Mouse (Mus musculus) limb, embryonic 12.5 days (tissue): Measurements from ENCODE around the gene Slc25a5. TPM values are rescaled to one million over a fixed set of nuclear protein-coding genes. Genes with fewer than 3 reads are reported as not detected.

ENCODE experiments used
- ATAC-seq: fragments of 200-750 bp; cut with Nextera tagmentation; 2 replicates; pipeline ENCODE4 v1.8.0; 2017; ENCODE audit warnings: low read depth, moderate TSS enrichment; ENCODE audit not compliant: insufficient number of reproducible peaks, insufficient read depth, low FRiP score, low TSS enrichment
- H3K27ac ChIP-seq: fragments of 300-500 bp; sonication (generic); 2 replicates; pipeline ENCODE4 v1.5.1; 2016; ENCODE audit warnings: mild to moderate bottlenecking, moderate library complexity
- H3K27me3 ChIP-seq: fragments of 300-500 bp; sonication (generic); 2 replicates; pipeline ENCODE4 v1.6.1; 2016; ENCODE audit warnings: mild to moderate bottlenecking, moderate library complexity
- H3K36me3 ChIP-seq: fragments of 300-500 bp; sonication (generic); 2 replicates; pipeline ENCODE4 v1.6.1; 2016; ENCODE audit warnings: mild to moderate bottlenecking, moderate library complexity
- H3K4me1 ChIP-seq: fragments of 300-500 bp; sonication (generic); replicated peaks from 2 replicates; pipeline ENCODE4 v1.6.1; 2016
- H3K4me2 ChIP-seq: fragments of 300-500 bp; sonication (generic); 2 replicates; pipeline ENCODE4 v1.6.1; 2016; ENCODE audit warnings: mild to moderate bottlenecking, moderate library complexity
- H3K4me3 ChIP-seq: fragments of 300-500 bp; sonication (generic); replicated peaks from 2 replicates; pipeline ENCODE4 v1.5.1; 2016; ENCODE audit warnings: mild to moderate bottlenecking
- H3K9ac ChIP-seq: fragments of 300-500 bp; sonication (generic); replicated peaks from 2 replicates; pipeline ENCODE4 v1.6.1; 2016; ENCODE audit warnings: mild to moderate bottlenecking, moderate library complexity
- H3K9me3 ChIP-seq: fragments of 300-500 bp; sonication (generic); 2 replicates; pipeline ENCODE4 v1.6.1; 2016; ENCODE audit warnings: mild to moderate bottlenecking, moderate library complexity
- WGBS: fragments of 180-500 bp; shearing (Covaris S2); methylation state at CpG from one replicate; pipeline ENCODE4 v1.1.7; 2016; 5-methylcytosine and 5-hydroxymethylcytosine counted together
- polyA plus RNA-seq: library from polyadenylated mRNA; unstranded; fragments of >200 nt; fragmentation: Nextera tagmentation; extraction: Ambion mirVana; gene quantifications from 2 replicates; pipeline ENCODE4 v1.2.1, GENCODE M21; 2016

Slc25a5 gene
- polyA plus RNA-seq, 1 experiment from 2014 or later: 417 TPM

DNA sequence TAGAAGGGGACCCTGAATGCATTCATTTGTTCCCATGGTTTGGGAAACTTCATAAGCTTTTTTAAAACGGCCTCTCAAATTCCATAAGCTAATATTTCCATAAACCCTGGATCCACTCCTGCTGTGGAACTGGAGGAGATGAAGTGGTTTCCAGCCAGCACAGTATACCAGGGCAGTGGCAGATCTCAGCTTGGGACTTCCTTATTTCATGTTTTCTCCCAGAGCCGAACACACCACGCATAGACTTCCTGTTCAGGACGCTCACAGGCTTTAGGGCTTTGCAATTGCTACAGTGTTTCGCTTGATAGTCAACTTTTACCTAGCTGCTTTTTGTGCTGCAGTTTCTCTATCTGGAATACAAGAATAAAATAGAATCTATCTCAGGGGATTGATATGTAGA lies 7.7 kb downstream of the Slc25a5 start:
- peaks cover 1% of the 10 kb centered on the region; the same call in 1 of the 2 replicates for H3K36me3 ChIP-seq
- H3K9ac ChIP-seq: no peak overlapping the region
- no peak overlapping the region for H3K4me2 ChIP-seq
- no peak for ATAC-seq
- WGBS: 73% methylated on average over 5 of the region's 5 CpGs
- H3K4me3 ChIP-seq: no peak overlapping the region
- no peak overlapping the region for H3K27ac ChIP-seq
- H3K4me1 ChIP-seq: peaks cover 5% of the 10 kb centered on the region; the same call in 1 of the 2 replicates
- H3K27me3 ChIP-seq: no peaks in the 10 kb centered on the region
- H3K9me3 ChIP-seq: no peaks in the 10 kb centered on the region

GRCm38 (mm10) chrX:36804196-36804595 lies 8.7 kb downstream of the Slc25a5 start:
- no peak overlapping the region for H3K4me2 ChIP-seq
- no peak overlapping the region for H3K9ac ChIP-seq
- WGBS: 32% methylated on average over 5 of the region's 5 CpGs
- H3K27ac ChIP-seq: no peak overlapping the region
- no peaks in the 10 kb centered on the region for H3K36me3 ChIP-seq
- no peaks in the 10 kb centered on the region for H3K27me3 ChIP-seq
- no peak overlapping the region for H3K4me3 ChIP-seq
- H3K9me3 ChIP-seq: no peaks in the 10 kb centered on the region
- ATAC-seq: no peak
- peaks cover 5% of the 10 kb centered on the region; the same call in 1 of the 2 replicates for H3K4me1 ChIP-seq

DNA sequence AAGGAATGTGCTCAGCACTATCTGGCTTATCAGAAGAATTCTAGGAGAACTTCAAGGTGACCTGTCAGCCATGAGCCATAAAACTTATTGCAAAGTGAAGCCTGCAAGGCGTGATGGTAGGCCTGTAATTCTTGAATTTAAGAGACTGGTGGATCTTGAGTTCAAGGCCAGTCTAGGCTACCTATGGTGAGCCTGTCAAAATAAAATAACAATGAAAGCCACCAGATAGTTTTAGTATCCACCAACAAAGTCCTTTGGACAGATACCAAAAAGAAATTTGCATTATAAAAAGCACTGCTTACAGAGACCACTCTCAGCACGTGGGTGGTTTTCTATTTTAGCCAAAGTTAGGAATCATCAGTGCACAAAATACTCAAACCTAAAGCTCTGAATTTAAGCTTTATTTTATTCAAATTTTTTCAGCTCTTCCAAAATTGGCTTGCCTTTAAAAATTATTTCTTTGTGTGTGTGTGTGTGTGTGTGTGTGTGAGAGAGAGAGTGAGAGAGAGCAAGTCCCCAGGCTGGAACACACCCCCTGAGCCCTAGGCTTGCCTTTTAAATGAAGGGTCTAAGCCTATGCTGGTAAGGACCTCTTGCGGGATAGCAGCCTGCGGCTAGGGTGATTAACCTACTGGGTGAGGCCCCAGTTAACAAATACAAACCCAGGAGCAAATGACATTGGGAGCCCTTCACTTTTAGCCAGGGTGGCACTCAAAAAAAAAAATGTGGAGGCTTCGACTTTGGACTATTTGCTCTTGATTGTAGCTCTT lies 10.2 kb downstream of the Slc25a5 start:
- Histone ChIP-seq H3K36me3 (no peaks in the 10 kb centered on the region), H3K27ac (no peak overlapping the region), H3K27me3 (no peaks in the 10 kb centered on the region), H3K4me2 (no peak overlapping the region), H3K4me1 (peaks cover 5% of the 10 kb centered on the region; the same call in 1 of the 2 replicates), H3K4me3 (no peak overlapping the region), H3K9ac (no peak overlapping the region), H3K9me3 (no peaks in the 10 kb centered on the region)
- WGBS: 64% methylated on average over 5 of the region's 5 CpGs
- ATAC-seq: no peak

DNA sequence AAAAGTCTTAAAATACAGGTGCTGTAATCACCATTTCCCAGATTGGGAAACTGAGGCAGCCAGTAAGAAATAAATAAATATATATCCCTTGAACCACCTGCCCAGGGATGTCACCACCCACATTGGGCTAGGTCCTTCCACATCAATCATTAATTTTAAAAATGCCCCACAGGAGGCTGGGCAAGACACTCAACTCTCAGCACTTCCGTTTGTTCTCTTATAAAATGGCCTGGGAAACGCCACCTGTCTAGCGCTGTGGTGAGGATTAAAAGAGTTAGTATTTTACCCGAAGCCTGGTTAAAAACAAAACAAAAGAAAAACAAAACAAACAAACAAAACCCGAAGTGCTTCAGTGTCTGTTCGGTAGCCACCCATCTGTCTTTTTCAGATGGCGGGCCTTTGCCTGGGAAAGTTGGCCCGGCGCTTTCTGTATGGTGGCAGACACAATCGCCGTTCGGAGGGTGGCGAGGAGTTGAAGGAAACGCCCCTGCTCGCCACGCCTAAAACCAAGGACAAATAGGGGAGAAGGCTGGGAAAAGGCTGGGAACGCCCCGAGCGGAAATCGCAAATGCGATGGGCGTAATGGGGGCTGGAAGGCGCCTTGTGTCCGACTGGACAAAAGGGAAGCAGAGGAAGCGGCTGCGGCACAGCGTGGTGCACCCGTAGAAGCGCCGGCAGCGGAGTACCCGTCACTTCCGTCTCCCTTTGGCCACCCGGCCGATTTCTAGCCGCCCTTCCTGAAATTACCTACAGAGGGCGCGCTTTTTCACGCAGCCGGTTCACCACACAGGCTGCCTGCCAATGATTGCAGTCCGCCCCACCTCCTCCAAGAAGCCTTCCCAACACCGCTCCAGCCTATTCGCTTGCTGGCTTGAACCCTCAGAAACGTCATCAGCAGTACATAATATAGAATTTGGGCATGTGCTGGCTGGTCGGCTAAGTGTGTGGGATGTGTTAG lies 12.2 kb downstream of the Slc25a5 start:
- H3K4me2 ChIP-seq: peak overlapping the region; percentile 52
- peaks cover 5% of the 10 kb centered on the region; the same call in 1 of the 2 replicates for H3K4me1 ChIP-seq
- no peaks in the 10 kb centered on the region for H3K36me3 ChIP-seq
- 17% methylated on average over 45 of the region's 45 CpGs for WGBS
- no peaks in the 10 kb centered on the region for H3K27me3 ChIP-seq
- H3K27ac ChIP-seq: peak overlapping the region; percentile 70; the same call in 1 of the 2 replicates
- H3K4me3 ChIP-seq: peak overlapping the region; percentile 33
- no peak overlapping the region; the same call in 1 of the 2 replicates for H3K9ac ChIP-seq
- ATAC-seq: peak; percentile 84
- no peaks in the 10 kb centered on the region for H3K9me3 ChIP-seq

GRCm38 (mm10) chrX:36808318-36808683 lies 12.8 kb downstream of the Slc25a5 start:
- Histone ChIP-seq H3K36me3 (no peaks in the 10 kb centered on the region), H3K4me3 (peak overlapping the region; percentile 33), H3K9ac (no peak overlapping the region), H3K4me1 (peaks cover 5% of the 10 kb centered on the region; the same call in 1 of the 2 replicates), H3K4me2 (peak overlapping the region; percentile 52), H3K27ac (0 out of 2 replicates have a peak overlapping the region, but pooled peaks have one; percentile 70), H3K9me3 (no peaks in the 10 kb centered on the region), H3K27me3 (no peaks in the 10 kb centered on the region)
- 64% methylated on average over 5 of the region's 6 CpGs for WGBS
- ATAC-seq: peak; percentile 43

DNA sequence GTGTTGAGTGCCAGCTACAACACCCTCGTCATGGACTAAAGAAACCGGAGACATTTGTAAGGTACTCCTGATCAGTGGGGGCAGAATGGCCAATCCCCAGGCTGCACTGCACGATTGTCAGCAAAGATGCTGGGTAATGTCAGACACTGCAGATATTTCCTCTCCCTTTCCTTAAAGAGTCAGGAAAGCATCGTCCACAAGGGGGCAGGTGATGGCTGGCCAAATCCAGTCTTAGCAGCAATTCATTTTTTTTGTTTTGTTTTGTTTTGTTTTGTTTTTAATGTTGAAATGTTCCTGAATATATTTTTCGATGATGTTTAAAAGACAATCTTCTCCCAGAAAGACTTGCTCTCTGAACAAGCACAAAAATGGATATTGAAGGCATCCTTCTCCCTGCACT lies 15.9 kb downstream of the Slc25a5 start:
- 47% methylated on average over 5 of the region's 5 CpGs for WGBS
- H3K27ac ChIP-seq: no peak overlapping the region
- H3K9me3 ChIP-seq: no peaks in the 10 kb centered on the region

GRCm38 (mm10) chrX:36814161-36814836 lies 18.8 kb downstream of the Slc25a5 start:
- H3K4me3 ChIP-seq: no peak overlapping the region
- H3K9ac ChIP-seq: no peak overlapping the region
- 73% methylated on average over 8 of the region's 8 CpGs for WGBS
- no peak for ATAC-seq
- peaks cover 7% of the 10 kb centered on the region; the same call in 1 of the 2 replicates for H3K4me1 ChIP-seq
- no peaks in the 10 kb centered on the region for H3K36me3 ChIP-seq
- no peaks in the 10 kb centered on the region for H3K9me3 ChIP-seq
- H3K4me2 ChIP-seq: no peak overlapping the region
- H3K27me3 ChIP-seq: no peaks in the 10 kb centered on the region
- 0 out of 2 replicates have a peak overlapping the region, but pooled peaks have one; percentile 17 for H3K27ac ChIP-seq

More for the DNA sequence above, 15.9 kb downstream of the Slc25a5 start:
- no peak overlapping the region for H3K4me2 ChIP-seq
- peaks cover 8% of the 10 kb centered on the region; the same call in 1 of the 2 replicates for H3K4me1 ChIP-seq
- H3K27me3 ChIP-seq: no peaks in the 10 kb centered on the region
- H3K4me3 ChIP-seq: no peak overlapping the region
- no peaks in the 10 kb centered on the region for H3K36me3 ChIP-seq
- no peak overlapping the region for H3K9ac ChIP-seq
- ATAC-seq: no peak

- H3K4me2 ChIP-seq: no peak overlapping the region
- H3K27ac ChIP-seq: no peak overlapping the region
- no peaks in the 10 kb centered on the region for H3K27me3 ChIP-seq
- H3K4me3 ChIP-seq: no peak overlapping the region
- H3K36me3 ChIP-seq: no peaks in the 10 kb centered on the region
- H3K9me3 ChIP-seq: no peaks in the 10 kb centered on the region
- peaks cover 7% of the 10 kb centered on the region; the same call in 1 of the 2 replicates for H3K4me1 ChIP-seq
- 87% methylated on average over 4 of the region's 4 CpGs for WGBS
- H3K9ac ChIP-seq: no peak overlapping the region
- ATAC-seq: no peak
Observed at GRCm38 (mm10) chrX:36815022-36815421, 19.6 kb downstream of the Slc25a5 start.

DNA sequence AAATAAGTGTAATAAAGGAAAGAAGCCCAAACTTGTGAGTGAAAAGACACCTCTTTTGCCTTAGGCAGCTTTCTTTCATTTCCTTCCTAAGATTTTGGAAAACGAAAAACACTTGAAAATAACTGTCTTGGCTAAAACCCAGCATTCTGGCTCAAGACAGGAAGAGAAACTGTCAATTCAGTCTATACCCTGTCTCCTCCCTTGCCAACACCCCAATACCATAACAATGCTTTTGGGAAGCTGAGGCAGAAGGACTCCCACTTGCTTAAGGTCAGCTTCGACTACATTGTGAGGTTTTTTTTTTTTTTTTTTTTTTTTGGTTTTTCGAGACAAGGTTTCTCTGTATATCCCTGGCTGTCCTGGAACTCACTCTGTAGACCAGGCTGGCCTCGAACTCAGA lies 20.0 kb downstream of the Slc25a5 start:
- Histone ChIP-seq H3K4me1 (peaks cover 7% of the 10 kb centered on the region; the same call in 1 of the 2 replicates), H3K9me3 (no peaks in the 10 kb centered on the region), H3K4me2 (no peak overlapping the region), H3K27ac (no peak overlapping the region), H3K9ac (no peak overlapping the region), H3K4me3 (no peak overlapping the region), H3K27me3 (no peaks in the 10 kb centered on the region), H3K36me3 (no peaks in the 10 kb centered on the region)
- no peak for ATAC-seq
- WGBS: 84% methylated on average over 4 of the region's 4 CpGs

DNA sequence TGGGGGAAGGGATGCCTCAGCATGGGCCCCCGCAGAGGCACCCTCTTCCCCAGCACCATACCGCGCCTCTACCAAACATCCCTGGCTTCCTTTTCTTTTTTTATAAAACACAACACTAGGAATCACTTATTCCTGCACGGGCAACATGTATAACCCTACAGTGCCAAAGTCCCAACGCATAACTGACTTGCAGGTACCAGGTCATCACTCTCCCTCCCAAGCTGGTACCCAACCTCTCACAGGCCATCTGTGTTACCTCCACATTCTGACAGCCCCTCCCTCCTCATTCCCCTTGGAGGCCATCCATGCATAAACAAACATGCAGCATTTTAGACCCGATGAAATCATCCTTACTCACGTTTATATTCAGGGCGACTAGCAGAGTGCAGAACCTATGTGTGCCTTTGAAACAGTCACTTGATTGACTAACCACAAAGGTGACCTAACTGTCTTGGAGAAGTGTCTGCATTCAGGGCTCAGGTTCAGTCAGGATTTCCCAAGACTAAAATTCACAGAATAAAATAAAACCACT lies 21.0 kb downstream of the Slc25a5 start:
- H3K4me1 ChIP-seq: peaks cover 7% of the 10 kb centered on the region; the same call in 1 of the 2 replicates
- 42% methylated on average over 8 of the region's 8 CpGs for WGBS
- no peaks in the 10 kb centered on the region for H3K36me3 ChIP-seq
- ATAC-seq: no peak
- H3K9ac ChIP-seq: no peak overlapping the region
- no peaks in the 10 kb centered on the region for H3K9me3 ChIP-seq
- H3K27me3 ChIP-seq: no peaks in the 10 kb centered on the region
- peak overlapping the region; percentile 82; the same call in 1 of the 2 replicates for H3K27ac ChIP-seq
- H3K4me3 ChIP-seq: peak overlapping the region; percentile 16
- H3K4me2 ChIP-seq: peak overlapping the region; percentile 48
